Mouse (Mus musculus) thymus, adult 2 months (tissue): ENCODE data around the gene Prlh. TPM values are rescaled to one million over a fixed set of nuclear protein-coding genes. Genes with fewer than 3 reads are reported as not detected.

Experiments
- DNase-seq: peaks from one replicate; pipeline ENCODE4 v3.0.0; 2021
- H3K27ac ChIP-seq: fragments of 200-500 bp; 2 replicates; pipeline ENCODE4 v1.5.1; 2012; ENCODE audit warnings: low read length, control low read depth; ENCODE audit not compliant: control insufficient read depth, insufficient read depth
- H3K27me3 ChIP-seq: fragments of 200-500 bp; 2 replicates; pipeline ENCODE4 v1.6.1; 2012; ENCODE audit warnings: mild to moderate bottlenecking, low read length, moderate library complexity, mixed read lengths; ENCODE audit not compliant: control insufficient read depth, insufficient read depth
- H3K36me3 ChIP-seq: fragments of 200-500 bp; 2 replicates; pipeline ENCODE4 v1.6.1; 2012; ENCODE audit warnings: mild to moderate bottlenecking, low read length, moderate library complexity; ENCODE audit not compliant: control insufficient read depth, insufficient read depth
- H3K4me1 ChIP-seq: fragments of 200-500 bp; replicated peaks from 2 replicates; pipeline ENCODE4 v1.6.1; 2012; ENCODE audit warnings: low read length; ENCODE audit not compliant: control insufficient read depth, insufficient read depth
- H3K4me3 ChIP-seq: fragments of 200-500 bp; 2 replicates; pipeline ENCODE4 v1.5.1; 2012; ENCODE audit warnings: mild to moderate bottlenecking, low read length, control low read depth, moderate library complexity; ENCODE audit not compliant: control insufficient read depth, insufficient read depth
- CTCF ChIP-seq: fragments of 200-500 bp; IDR thresholded peaks from 2 replicates; pipeline ENCODE4 v1.5.1; 2012; ENCODE audit warnings: mild to moderate bottlenecking, control low read depth, low read length, moderate library complexity, borderline replicate concordance; ENCODE audit not compliant: control insufficient read depth, poor library complexity, insufficient read depth; ENCODE audit errors: extremely low read depth
- POLR2A ChIP-seq: fragments of 200-500 bp; IDR thresholded peaks from 2 replicates; pipeline ENCODE4 v1.6.1; 2012; ENCODE audit warnings: mild to moderate bottlenecking, low read length, control low read depth, moderate library complexity; ENCODE audit not compliant: control insufficient read depth, poor library complexity, insufficient read depth; ENCODE audit errors: extremely low read depth
- WGBS: fragments of 180-500 bp; shearing (Covaris S2); methylation state at CpG from one replicate; pipeline ENCODE4 v1.1.7; 2018; 5-methylcytosine and 5-hydroxymethylcytosine counted together
- polyA plus RNA-seq: library from polyadenylated mRNA; depleted of rRNA; stranded (reverse); fragments of >200 nt; gene quantifications from 2 replicates; pipeline ENCODE4 v1.2.3, GENCODE M21; 2012

Gene Prlh
- polyA plus RNA-seq, 1 experiment = not detected

GRCm38 (mm10) chr1:90975960-90976359 is 23.1 kb downstream of the Prlh start:
- Histone ChIP-seq H3K36me3 (no peaks in the 10 kb centered on the region), H3K27me3 (no peaks in the 10 kb centered on the region), H3K4me3 (no peak overlapping the region), H3K4me1 (no peaks in the 10 kb centered on the region), H3K27ac (no peak overlapping the region)
- WGBS = 96% methylated on average over 4 of the region's 4 CpGs
- TF ChIP-seq CTCF = no peak
- no peak for TF ChIP-seq POLR2A
- DNase-seq = no peak

- no peaks in the 10 kb centered on the region for H3K4me1 ChIP-seq
- H3K27me3 ChIP-seq = no peaks in the 10 kb centered on the region
- TF ChIP-seq CTCF (no peak), POLR2A (no peak)
- no peak overlapping the region for H3K27ac ChIP-seq
- 87% methylated on average over 10 of the region's 10 CpGs for whole genome bisulfite sequencing
- no peak for DNase-seq
- H3K36me3 ChIP-seq = no peaks in the 10 kb centered on the region
- H3K4me3 ChIP-seq = no peak overlapping the region
Measured at GRCm38 (mm10) chr1:90980638-90981330, 27.9 kb downstream of the Prlh start.

- no peaks in the 10 kb centered on the region for H3K27me3 ChIP-seq
- H3K4me1 ChIP-seq = no peaks in the 10 kb centered on the region
- no peaks in the 10 kb centered on the region for H3K36me3 ChIP-seq
- TF ChIP-seq CTCF = no peak
- TF ChIP-seq POLR2A = no peak
- H3K27ac ChIP-seq = no peak overlapping the region
- no peak overlapping the region for H3K4me3 ChIP-seq
- DNase-seq = no peak
- 84% methylated on average over 3 of the region's 3 CpGs for WGBS
Measured at GRCm38 (mm10) chr1:90981346-90981745, 28.4 kb downstream of the Prlh start.

GRCm38 (mm10) chr1:90995916-90996315 is 43.0 kb downstream of the Prlh start:
- H3K36me3 ChIP-seq = no peaks in the 10 kb centered on the region
- no peaks in the 10 kb centered on the region for H3K4me1 ChIP-seq
- DNase-seq = no peak
- 100% methylated on average over 1 of the region's 1 CpGs for WGBS
- no peak overlapping the region for H3K4me3 ChIP-seq
- TF ChIP-seq CTCF (no peak), POLR2A (no peak)
- H3K27ac ChIP-seq = no peak overlapping the region
- peaks cover 13% of the 10 kb centered on the region for H3K27me3 ChIP-seq

GRCm38 (mm10) chr1:90997136-90997535 is 44.2 kb downstream of the Prlh start:
- H3K27ac ChIP-seq = no peak overlapping the region
- WGBS = 65% methylated on average over 4 of the region's 4 CpGs
- no peaks in the 10 kb centered on the region for H3K4me1 ChIP-seq
- H3K27me3 ChIP-seq = peaks cover 13% of the 10 kb centered on the region
- no peak for TF ChIP-seq POLR2A
- DNase-seq = no peak
- no peak overlapping the region for H3K4me3 ChIP-seq
- no peaks in the 10 kb centered on the region for H3K36me3 ChIP-seq

- Histone ChIP-seq H3K4me3 (no peak overlapping the region), H3K27me3 (peaks cover 13% of the 10 kb centered on the region), H3K36me3 (no peaks in the 10 kb centered on the region), H3K27ac (no peak overlapping the region), H3K4me1 (no peaks in the 10 kb centered on the region)
- 95% methylated on average over 5 of the region's 5 CpGs for WGBS
- TF ChIP-seq POLR2A (no peak), CTCF (no peak)
- no peak for DNase-seq
Measured at GRCm38 (mm10) chr1:90997641-90998040, 44.7 kb downstream of the Prlh start.
